Mouse (Mus musculus): Measurements from ENCODE around the gene Dnajc8.

- TF ChIP-seq CTCF (IDR thresholded peaks at IDR 0.05; ENCODE audit: control insufficient read depth, insufficient read depth, low read length) (no peak), POLR2A (IDR thresholded peaks at IDR 0.05; ENCODE audit: borderline replicate concordance, control insufficient read depth, low read depth, low read length) (no peak)
These were observed 21.7 kb upstream of the Dnajc8 start for GRCm38 (mm10) chr4:132513395-132514273.

Measured in bone marrow, adult 2 months (tissue).